Mouse (Mus musculus): ENCODE measurements around the gene Doc2b.

Doc2b gene

DNA sequence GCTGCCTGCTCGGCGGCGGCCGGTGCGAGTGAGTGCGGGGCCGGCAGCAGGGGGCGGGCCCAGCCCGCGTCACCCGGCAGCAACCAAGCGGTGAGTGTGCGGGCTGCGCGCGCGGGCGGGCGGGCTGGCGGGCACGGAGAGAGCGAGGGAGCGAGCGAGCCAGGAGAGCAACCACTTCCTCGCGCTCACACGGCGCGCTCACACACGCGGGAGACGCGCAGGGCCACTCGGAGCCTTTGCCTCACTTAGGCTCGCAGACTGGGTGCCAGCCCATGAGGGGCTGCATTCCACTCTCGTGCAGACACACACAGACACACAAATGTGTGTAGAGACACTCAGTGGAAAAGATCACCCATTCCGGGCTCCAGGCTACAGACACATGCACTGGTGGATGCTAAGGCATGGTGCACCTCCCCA, at the start of gene Doc2b:
Doc2b (minus strand) TSS at position 21 of the 417 bp plus-strand sequence.
- DNase-seq (ENCODE audit: low spot score) = peak; percentile 25

DNA sequence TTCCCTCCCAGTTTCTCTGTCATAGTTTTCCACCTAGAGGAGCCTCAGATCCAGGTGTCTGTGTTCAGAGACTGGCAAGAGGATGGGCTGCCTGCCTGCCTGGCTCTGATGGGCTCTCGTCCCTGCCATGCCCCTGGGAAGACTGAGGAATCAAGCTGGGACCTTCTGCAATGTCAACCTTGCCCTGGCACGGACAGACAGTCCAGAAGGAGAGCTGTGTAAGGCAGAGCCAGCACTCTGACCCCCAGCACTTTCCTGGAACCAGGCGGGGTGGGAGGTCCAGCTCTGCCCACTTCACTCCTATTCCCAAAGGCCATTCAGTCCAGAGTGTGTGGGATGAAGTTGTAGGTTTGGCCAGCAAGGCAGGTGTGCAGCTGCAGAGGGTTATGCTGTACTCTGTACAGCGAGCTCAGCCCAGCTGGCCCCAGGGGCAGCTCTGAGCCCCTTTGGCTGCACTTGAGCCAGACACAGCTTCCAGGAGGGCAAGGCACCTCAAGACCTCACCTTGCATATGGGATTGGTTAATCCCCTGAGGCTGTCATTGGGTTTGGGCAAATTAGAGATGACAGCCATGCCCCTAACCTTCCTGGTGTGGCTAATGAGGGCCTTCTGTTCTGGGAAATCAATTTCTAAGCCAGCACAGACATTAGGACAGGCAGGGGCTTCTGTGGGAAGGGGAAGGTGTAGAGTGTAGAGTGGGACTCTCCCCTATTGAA, 47.2 kb upstream of the Doc2b start:
- no peak for DNase-seq (ENCODE audit: low spot score)

DNA sequence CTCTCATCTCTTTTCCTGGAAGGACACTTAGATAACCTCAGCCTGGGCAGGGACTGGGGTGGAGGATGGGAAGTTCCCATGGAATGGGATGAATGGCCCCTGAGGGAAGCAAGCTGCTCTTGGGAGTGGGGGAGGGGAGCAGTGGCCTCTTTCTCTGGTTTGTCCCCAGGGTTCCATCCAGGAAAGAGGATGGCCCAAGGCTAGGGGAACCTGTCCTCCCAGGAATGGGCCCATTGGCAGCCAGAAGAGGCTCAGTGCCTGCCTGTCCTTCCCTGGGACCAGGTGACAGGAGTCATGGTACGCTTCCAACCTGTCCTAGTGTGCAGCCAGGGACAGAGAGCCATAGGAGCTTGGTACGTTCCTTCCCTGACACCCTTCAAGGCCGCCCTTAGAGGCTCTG, 45.7 kb upstream of the Doc2b start:
- no peak for DNase-seq (ENCODE audit: low spot score)

DNA sequence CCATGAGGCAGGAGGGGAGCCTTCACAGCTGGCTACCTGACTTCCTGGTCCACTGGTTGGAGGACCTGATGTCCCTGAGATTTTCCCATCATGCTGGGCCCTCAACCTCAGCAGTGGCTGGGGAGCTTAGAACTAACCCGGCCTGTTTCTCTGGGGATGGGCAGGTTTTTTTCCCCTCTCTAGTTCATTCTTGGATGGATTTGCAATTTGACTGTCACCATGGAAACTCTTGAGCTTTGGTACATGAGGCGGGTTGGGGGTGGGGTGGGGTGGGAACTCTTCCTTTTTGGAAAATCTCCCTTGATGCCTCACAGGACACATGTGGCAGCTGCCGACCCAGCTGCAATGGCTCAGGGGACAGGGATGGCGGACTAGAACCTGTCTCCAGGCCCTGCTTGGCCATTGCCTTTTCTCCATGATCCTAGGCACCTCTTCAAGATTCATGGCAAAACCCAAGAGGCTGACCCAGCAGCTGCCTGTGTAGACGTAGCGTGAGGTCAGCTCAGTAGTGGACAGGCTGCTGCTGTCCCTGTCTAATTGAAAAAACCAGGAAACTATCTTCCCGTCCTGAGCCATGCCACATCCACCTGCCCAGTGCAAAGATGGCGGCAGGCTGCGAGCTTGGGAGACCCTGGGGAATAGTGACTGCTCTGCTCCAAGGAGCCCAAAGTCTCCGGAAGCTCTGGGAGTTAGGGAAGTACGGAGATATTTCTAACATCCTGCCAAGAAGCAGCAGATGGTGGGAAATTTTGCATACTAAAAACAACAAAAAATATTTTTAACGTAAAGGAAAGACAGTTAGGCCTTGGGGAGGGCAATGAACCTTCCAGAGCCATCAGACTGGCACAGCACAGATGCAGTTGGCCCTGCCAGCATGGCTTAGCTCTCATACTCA, 43.9 kb upstream of the Doc2b start:
- DNase-seq (ENCODE audit: low spot score) = no peak

DNA sequence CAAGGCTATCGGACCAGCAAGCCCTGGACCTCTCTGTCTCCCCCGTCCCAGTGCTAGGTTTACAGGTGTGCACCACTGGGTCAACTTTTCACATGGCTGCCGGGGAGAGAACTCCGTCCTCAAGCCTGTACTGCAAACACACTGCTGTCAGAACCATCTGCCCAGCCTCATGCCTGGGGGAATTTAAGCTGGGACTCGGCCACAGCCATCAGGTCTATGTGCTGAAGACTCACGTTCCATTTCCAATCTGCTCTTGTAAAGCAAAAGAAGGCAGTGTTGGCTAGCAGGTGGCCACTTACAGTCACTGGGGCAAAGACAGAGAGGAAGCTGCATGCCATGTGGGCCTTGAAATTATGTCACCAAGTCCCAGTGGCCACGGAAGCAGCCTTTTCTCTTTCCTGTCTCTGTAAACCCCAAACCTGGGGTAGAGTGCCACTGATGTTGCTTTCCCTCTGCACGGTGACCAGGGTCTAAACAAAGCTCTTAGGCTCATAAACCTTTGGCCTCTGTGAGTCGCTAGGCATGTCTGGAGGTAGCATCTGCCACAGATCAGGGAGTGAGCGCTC, 43.1 kb upstream of the Doc2b start:
- DNase-seq (ENCODE audit: low spot score) = no peak

DNA sequence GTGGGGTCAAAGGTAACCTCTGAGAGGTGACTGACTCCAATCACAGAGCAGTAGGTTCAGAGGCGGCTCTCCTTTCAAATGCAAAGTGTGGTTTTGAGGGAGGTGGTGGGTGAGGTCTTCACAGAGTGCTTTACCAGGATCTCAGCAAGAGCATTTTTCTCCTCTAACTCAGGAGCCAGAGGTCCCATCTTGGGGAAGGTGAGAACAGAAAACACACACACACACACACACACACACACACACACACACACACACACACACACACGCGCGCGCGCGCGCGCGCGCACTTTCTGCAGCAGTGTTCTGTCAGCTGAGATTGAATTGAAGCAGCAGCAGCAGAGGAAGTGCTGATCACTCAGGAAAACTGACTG, 40.4 kb upstream of the Doc2b start:
- no peak for DNase-seq (ENCODE audit: low spot score)

DNA sequence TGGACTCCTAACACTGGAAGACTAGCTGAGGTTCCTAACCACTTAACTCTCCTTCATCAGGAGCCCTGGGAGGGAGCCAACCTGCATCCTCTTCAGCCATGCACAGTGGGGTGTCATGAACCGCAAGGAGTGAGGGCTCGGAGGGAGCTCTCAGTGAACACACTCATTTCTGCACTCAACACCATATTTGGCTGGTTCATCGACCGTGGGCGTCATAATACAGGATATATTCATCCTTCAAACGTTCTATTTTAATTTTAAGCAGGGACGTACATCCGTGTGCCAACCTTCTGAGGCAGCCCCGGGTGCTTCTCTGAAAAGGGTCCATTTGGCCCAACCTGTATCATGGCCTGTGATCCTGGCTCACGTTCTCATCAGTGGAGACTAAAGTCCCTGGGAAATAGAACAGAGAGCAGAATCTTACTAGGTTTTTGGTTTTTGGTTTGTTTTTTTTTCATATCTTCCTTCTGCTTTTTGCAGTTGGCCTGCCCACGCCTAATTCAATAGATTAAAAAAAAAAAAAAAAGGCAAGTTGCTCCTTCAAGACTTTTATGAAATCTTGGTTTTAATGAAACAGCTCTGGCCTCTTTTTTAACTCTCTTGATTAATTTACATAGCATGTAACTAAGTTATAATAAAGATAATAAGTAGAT, 39.9 kb upstream of the Doc2b start:
- DNase-seq (ENCODE audit: low spot score) = no peak

DNA sequence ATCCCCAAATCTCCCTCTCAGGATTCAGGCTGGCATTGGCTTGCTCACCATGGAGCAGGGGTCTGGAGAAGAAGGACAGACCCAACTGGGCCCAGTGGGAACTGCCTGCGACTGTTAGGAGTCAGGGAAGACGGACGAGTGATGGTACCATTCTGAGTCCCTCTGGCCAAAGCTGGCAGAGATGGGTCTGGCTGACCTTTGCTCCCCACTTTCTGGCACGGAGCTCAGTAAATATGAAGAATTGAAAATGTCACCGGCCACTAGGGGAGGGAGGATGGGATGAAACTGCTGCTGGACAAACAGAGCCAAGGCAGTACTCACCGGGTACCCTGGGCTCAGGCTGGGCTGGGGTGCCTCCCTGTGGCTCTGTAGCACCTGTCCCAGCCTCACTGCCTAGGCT, 37.2 kb upstream of the Doc2b start:
- DNase-seq (ENCODE audit: low spot score) = no peak

DNA sequence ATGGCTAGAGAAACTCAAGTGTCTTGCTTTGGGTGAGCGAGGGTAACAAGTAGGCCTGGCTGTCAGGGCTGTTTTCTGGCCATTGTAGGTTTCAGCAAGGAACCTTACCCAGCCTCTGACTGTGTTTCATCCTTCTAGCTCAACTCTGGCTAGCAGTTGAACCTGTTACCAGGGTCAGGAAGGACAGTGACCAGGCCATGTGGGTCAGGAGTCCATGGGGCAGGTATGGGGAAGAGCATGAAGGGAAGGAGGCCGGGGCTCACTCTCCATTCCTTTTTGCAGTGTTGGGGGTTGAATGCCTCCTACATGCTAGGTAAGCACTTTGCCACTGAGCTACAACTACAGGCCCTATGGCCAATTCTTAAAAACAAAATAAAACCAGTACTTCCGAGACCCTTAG, 34.5 kb upstream of the Doc2b start:
- no peak for DNase-seq (ENCODE audit: low spot score)

DNA sequence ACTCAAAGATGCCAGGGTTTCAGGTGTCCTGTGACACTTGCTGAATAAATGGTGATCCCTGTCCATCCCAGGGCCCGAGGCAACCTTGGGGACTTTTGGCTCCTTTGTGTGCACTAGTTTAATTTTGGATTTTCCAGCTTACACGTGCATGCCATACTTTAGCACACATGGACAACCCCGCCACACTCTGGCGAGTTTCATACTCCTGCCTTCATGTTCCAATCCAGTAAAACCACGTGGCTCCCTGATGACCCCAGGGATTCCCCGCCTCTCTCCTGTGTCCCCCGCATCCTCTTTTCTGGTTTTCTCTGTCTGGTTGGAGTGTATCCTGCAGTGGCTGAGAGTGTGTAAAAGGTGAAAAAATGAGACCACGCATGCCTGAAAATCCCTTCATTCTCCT, 31.6 kb upstream of the Doc2b start:
- no peak for DNase-seq (ENCODE audit: low spot score)

DNA sequence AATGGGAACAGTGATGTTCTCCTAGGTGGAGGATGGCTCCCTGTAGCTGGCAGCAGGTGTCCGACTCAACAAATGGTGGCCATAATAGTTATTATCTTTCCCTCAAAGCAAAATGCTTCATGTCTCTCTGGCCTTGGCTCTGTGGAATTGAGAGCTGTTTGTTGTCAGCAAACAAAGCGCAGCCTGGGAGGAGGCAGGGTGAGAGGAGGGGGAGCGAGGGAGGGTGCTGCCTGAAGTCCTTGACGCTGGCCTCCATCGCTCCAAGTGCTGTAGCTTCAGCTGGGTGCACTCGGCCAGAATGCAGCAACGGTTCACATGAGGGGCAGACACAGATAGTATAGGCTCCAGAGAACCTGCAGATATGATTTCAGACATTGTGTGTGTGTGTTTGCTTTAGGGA, 27.7 kb upstream of the Doc2b start:
- no peak for DNase-seq (ENCODE audit: low spot score)

DNA sequence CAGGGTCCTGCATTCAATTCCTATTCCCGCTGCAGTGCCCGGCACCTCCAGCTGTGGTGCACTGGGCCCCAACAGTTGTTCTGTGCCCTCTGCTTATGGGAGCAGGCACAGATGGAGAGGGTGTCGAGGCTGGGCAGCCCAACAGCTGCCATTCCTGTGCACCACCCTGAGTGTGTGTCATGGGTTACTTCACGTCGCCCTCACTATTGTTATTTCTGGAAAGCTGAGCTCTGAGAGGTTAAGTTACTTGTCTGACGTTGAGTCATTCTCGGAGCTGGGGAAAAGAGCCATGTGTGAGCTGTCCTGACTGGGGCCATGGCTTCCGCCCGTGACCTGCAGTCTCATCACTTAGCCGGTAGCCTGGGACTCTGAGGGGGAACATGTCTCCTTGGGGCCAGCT, 17.2 kb upstream of the Doc2b start:
- DNase-seq (ENCODE audit: low spot score) = no peak

DNA sequence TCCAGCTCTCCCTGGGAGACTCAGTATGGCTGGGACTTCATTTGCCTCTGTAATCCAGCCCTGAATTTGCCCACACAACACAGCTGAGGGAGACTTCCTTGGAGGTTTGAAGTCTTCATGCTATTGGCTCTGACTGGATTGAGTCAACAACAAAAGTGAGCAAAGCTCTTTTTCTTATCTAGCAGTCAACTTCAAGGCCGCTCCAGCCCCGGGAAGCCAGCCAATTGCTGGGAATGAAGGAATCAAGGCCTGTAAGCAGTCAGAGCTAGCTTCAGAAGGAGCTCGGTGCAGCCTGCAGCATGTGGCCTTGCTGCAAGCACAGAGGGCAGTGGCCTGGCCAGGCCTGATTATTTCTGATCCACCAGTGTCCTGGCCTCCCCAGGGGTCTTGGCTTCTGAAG, 16.1 kb upstream of the Doc2b start:
- DNase-seq (ENCODE audit: low spot score) = peak; percentile 71

DNA sequence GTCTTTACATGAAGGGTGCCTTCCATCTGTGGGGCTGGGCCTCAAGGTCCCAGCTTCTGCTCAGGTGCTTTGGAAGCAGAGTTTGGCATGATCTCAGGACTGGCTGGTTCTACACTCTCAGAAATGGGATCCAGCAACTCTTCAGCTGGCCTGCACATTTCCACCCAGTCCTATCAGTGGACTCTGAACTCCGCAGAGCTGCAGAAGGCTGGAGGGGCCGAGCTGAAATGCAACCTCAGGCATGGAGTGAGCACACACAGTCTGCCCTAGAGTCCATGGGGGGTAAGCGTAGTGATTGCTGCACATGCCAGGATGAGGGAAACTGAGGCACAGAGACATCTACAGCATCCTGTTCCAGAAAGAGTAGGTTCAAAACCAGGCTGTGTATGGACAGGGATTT, 14.7 kb upstream of the Doc2b start:
- DNase-seq (ENCODE audit: low spot score) = no peak

DNA sequence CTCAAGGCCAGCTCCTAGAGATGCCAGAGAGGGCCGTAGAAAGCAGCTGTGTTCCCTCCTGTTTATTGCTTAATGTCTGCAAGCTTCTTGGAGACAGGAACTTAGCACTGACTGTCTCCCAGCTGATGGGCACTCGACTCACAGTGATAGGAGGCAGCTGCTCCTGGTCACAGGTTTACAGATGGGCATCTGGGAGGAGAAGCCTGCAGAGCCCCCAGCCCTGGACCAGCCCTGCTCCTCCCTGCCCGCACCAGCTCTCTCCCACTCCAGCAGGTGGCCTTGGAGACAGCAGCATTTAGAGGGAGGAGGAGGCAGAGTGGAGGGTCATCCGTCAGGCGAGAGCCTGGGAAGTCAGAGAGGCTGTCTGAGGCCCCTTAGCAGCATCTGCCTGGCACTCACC, 11.6 kb upstream of the Doc2b start:
- no peak for DNase-seq (ENCODE audit: low spot score)

DNA sequence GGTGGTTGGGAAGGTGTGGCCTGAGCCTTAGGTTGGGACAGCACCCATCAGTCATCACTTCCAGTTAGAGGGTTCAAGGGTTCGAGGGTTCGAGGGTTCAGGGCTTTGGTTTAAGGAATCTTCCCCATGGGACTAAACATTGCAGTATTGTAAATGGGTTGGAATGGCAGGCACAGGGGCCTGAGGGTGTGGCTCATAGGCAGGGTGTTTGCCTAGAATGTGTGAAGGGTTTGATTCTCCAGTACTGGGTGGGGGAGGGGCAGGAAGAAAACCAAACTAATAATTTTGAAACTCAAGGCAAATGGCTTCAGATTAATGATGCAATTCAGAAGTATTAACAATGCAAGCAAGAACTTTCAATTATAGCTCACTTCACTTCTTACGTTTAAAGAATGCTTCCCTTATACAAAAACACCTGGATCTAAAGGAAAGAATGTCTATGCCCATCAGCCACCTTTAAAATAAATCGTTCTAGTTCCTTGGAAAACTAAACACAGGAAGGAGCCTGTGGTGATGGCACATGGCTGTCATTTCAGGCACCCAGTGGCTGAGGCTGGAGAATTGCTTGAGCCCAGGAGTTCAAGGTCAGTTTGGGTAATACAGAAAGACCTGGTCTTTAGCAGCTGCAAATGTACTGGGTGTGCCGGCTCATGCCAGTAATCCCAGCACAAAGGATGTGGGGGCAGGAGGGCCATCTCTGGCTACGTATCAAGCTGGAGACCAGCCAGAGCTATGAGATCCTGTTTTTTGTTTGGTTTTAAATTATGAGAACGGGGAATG, 6.1 kb upstream of the Doc2b start:
- no peak for DNase-seq (ENCODE audit: low spot score)

DNA sequence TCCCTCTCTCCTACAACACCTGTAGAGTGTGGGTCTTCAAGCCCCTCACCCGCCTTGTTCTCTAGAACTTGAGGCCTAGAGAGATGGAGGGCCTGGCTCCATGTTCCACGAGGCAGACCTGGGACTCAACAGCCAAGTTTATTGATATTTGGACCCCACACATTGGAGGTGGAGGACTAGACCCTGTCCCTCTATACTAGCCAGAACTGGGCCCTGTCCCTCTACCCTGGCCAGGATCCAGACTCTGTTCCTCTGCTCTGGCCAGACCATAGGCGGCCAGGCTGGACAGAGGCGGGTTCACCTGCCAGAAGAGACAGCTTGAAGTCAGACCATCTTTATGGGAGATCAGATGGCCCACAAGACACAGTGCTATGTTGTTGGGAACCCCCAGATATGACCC, 5.5 kb upstream of the Doc2b start:
- no peak for DNase-seq (ENCODE audit: low spot score)

DNA sequence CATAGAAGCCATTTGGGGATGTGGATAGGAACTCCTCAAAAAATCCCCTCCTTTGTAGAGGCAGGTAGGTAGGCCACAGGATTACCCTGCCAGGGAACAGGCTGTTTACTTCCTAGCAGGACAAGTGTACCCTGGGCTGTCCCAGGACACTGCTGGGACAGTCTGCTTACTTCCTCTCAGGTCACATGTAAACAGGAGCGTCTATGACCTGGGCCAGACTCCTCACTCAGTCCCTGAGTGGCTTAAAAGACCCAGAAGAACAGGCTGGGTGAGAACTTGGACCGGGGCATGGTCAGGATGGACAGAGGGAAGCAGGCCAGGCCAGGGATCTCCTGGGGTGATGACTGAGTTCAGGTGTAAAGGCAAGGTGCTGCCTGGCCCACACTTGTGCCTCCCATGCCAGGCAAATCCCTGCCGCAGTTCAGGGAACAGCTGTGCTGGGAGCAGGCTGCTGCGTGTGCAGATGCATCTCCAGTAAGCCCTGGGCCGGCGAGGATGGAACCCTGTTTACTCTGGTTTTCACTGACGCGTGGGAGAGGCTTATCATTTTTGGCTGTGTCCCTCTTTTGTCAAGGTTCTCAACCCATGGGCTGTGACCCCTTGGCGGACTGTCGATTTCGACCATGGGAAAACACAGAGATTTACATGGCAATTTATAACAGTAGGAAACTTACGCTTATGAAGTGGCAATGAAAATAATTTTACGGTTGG, 842 bp upstream of the Doc2b start:
- no peak for DNase-seq (ENCODE audit: low spot score)

DNA sequence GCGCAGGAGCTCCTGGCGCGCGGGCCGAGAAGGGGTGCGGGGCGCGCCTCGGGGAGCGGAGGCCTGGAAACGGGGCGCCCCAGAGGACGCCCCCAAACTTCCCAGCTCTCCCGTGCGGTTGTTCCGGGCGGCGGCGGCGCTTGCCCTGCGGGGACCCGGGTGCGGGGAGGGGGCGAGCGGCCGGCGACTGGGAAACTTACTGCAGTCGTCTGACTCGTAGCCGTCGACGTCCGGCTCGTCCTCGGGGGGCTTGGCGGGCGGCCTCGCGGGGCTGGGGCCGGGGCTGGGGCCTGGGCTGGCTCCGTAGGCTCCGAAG, 570 bp downstream of the Doc2b start:
- no peak for DNase-seq (ENCODE audit: low spot score)

DNA sequence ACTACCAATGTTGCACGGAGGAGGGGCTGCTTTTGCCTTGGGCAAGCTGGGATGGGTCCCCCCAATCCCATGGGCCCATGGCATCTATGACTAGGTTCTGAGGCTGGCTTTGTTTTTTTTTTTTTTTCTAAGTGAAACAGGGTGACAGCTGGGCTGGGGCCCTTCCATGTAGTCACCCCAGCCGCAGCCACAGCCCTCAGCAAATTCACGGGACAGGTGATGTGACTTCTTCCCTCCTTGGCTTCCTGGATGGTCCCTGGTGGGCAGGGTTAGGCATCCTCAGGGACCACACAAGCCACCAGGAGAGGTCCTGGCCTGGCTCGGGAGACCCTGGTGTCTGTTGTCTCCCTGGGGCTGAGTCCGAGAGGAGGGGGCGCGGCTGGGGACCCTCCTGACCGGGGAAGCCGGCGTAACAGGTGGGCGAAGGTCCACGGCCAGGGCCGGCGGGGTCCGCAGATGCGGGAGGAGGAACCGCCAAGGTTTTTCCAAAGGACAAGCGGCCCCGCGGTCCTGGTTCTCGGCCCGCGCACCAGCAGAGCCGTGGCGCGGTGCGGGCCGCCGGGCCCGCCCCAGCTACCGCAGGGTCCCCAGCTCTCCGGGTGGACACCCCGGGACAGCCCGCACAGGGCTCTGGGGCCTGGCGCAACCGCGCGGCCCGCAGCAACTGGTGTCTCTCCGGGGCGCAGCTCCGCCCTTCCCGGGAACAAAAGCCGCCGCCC, 1.1 kb downstream of the Doc2b start:
- DNase-seq (ENCODE audit: low spot score) = no peak

DNA sequence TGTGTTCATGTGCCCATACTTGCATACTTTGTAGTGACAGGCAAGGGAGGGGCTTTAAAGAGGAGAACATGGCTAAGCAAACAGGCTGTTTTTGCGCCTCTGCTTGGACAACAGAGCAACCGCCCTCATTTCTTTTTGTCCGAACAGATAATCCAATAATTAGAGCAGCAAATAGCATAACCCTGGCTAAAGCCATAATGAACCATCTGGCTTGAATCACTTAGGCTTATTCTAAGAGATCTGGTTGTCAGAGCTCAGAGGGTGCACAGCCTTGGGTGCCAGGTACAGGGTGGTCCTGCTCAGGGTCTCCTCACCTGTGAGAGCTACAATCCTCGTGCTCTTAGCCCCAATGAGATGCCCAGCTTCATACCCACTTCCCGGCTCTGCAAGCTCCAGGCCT, 2.5 kb downstream of the Doc2b start:
- no peak for DNase-seq (ENCODE audit: low spot score)
